Mouse (Mus musculus) embryo, embryonic 9.5 days (tissue): ENCODE results near the gene 1700003F12Rik.

Experiments used
- DNase-seq: peaks from one replicate; pipeline ENCODE4 v3.0.0-alpha.2; 2017; ENCODE audit errors: extremely low spot score

Gene 1700003F12Rik

GRCm38 (mm10) chr2:154549127-154549885 lies 2.4 kb downstream of the 1700003F12Rik start:
- peak; percentile 85 for DNase-seq

- no peak for DNase-seq
Measured at GRCm38 (mm10) chr2:154549886-154550189, 3.0 kb downstream of the 1700003F12Rik start.

- DNase-seq: no peak
Measured at GRCm38 (mm10) chr2:154550937-154551336, 4.1 kb downstream of the 1700003F12Rik start.

GRCm38 (mm10) chr2:154551476-154551875 lies 4.6 kb downstream of the 1700003F12Rik start, which contains the start of gene Actl10:
Gene Actl10 (plus strand): TSS chr2:154551776.
- DNase-seq: no peak

GRCm38 (mm10) chr2:154551927-154552326 lies 5.0 kb downstream of the 1700003F12Rik start:
- DNase-seq: peak; percentile 34

GRCm38 (mm10) chr2:154552424-154552907 lies 5.6 kb downstream of the 1700003F12Rik start:
- peak; percentile 66 for DNase-seq

GRCm38 (mm10) chr2:154555235-154555634 lies 8.3 kb downstream of the 1700003F12Rik start:
- DNase-seq: no peak

GRCm38 (mm10) chr2:154557184-154557832 lies 10.4 kb downstream of the 1700003F12Rik start:
- no peak for DNase-seq

- peak; percentile 57 for DNase-seq
Measured at GRCm38 (mm10) chr2:154558264-154559039, 11.6 kb downstream of the 1700003F12Rik start, which contains the start of gene Necab3. Gene Necab3 (minus strand): TSS chr2:154558890.

- DNase-seq: no peak
Measured at GRCm38 (mm10) chr2:154563612-154564170, 16.8 kb downstream of the 1700003F12Rik start.

- DNase-seq: no peak
Measured at GRCm38 (mm10) chr2:154565562-154565961, 18.7 kb downstream of the 1700003F12Rik start.

GRCm38 (mm10) chr2:154566641-154567040 lies 19.8 kb downstream of the 1700003F12Rik start:
- DNase-seq: no peak

GRCm38 (mm10) chr2:154567766-154568165 lies 20.9 kb downstream of the 1700003F12Rik start:
- DNase-seq: no peak

- no peak for DNase-seq
Measured at GRCm38 (mm10) chr2:154568329-154569070, 21.6 kb downstream of the 1700003F12Rik start.

- peak; percentile 74 for DNase-seq
Measured at GRCm38 (mm10) chr2:154569071-154569748, 22.3 kb downstream of the 1700003F12Rik start.

- DNase-seq: peak; percentile 99
Measured at GRCm38 (mm10) chr2:154569836-154570286, 23.0 kb downstream of the 1700003F12Rik start, which contains the start of gene E2f1. Gene E2f1 (minus strand): TSS chr2:154569892.

GRCm38 (mm10) chr2:154570666-154571065 lies 23.8 kb downstream of the 1700003F12Rik start:
- no peak for DNase-seq

- no peak for DNase-seq
Measured at GRCm38 (mm10) chr2:154571266-154571665, 24.4 kb downstream of the 1700003F12Rik start.

GRCm38 (mm10) chr2:154571976-154572375 lies 25.1 kb downstream of the 1700003F12Rik start:
- DNase-seq: no peak

GRCm38 (mm10) chr2:154572996-154573395 lies 26.1 kb downstream of the 1700003F12Rik start:
- DNase-seq: no peak
